In the genomic region with DNA sequence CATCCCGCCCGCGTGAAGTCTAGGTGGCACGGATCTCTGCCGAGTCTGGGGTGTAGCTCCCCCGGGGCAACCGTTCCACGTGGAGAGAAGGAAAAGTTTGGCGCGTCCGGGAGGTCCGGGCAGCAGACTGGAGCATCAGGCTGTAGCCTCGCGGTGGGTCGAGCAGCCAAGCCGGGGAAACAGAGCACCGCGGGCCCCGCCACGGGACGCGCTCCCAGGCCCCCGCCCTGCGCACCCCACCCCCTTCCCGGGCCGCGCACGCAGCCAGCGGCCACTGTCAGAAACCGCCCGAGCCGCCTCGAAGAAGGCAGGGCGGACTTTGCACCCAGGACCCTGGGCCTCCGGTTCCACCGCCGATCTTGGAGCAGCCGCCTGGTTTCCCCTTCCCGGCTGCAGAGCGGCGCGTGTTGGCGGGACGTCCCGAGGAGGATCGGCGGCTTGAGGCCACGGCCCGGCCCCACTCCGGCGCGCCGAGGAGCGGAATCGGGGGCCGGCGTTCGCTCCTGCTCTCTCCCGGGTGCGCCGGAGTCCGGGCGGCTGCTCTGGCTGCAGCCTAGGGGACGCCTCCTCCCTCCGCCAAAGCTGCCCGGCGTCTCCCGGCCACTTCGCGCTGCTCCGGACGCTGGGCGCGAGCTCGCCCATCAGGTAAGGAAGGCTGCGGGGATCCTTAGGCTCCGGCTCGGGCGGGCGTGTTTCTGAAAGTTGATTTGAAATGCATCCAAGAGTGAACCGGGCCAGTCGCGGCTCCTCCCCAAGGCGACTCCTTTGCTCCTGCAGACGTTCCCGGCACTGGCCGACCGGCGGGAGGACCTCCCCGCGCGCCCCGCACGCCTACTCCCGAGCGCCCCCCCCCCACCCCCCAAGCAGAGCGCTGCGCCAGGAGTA, we compare ENCODE assay signal across 10 mouse cellular contexts. TPM values are rescaled to one million over a fixed set of nuclear protein-coding genes. Genes with fewer than 3 reads are reported as not detected.
DNase-seq lines count a peak whose midpoint lies in the region; ATAC-seq and TF ChIP-seq lines count a peak whose summit lies in the region.
"Had no signal": no experiment of that assay in that cellular context is flagged by ENCODE, and none has a peak within 500 bp of the region (broad histone marks: within the 10 kb centered on the region; RNA-seq: fewer than 3 reads in every experiment).

No protein-coding gene starts in this region.

- no peak overlapping the region for H3K9ac ChIP-seq in heart, adult 2 months (ENCODE audit: low read depth, low read length)
- peak overlapping the region; percentile 34 for H3K9ac ChIP-seq in heart, embryonic 15.5 days
- H3K9ac ChIP-seq in midbrain, embryonic 11.5 days (ENCODE audit: low read length), result peak overlapping the region; percentile 64

- no peaks in the 10 kb centered on the region for H3K9me3 ChIP-seq in heart, embryonic 15.5 days (replicated peaks)
- peaks cover 4% of the 10 kb centered on the region; the same call in 1 of the 2 replicates for H3K9me3 ChIP-seq in midbrain, embryonic 11.5 days (ENCODE audit: control insufficient read depth, low read length)

- H3K27me3 ChIP-seq in heart, adult 2 months (ENCODE audit: control insufficient read depth, insufficient read depth, low read length), result peaks cover 37% of the 10 kb centered on the region
- H3K27me3 ChIP-seq in heart, embryonic 15.5 days, result peaks cover 80% of the 10 kb centered on the region
- H3K27me3 ChIP-seq in midbrain, embryonic 11.5 days (ENCODE audit: control insufficient read depth, insufficient read depth, low read length), result peaks cover 73% of the 10 kb centered on the region
- H3K27me3 ChIP-seq: CH12.LX had no signal

- H3K4me2 ChIP-seq in heart, embryonic 15.5 days, result peak overlapping the region; percentile 96
- H3K4me2 ChIP-seq in midbrain, embryonic 11.5 days, result peak overlapping the region; percentile 75

- intact Hi-C loops in heart, adult 2 months (cut with DNase I), result no loop called here
- intact Hi-C loops in heart, postnatal 25 days (cut with DNase I), result no loop called here

- H3K79me2 ChIP-seq in heart, adult 2 months (replicated peaks; ENCODE audit: control insufficient read depth, insufficient read depth, low read length), result no peaks in the 10 kb centered on the region

- no peak overlapping the region for H3K27ac ChIP-seq in heart, adult 2 months
- no peak overlapping the region for H3K27ac ChIP-seq in heart, embryonic 15.5 days
- peak overlapping the region; percentile 30; the same call in 1 of the 2 replicates for H3K27ac ChIP-seq in midbrain, embryonic 11.5 days (ENCODE audit: low read depth, low read length)

- no peak for TF ChIP-seq POLR2A in heart, adult 2 months (IDR thresholded peaks at IDR 0.05; ENCODE audit: insufficient read depth, low read depth, low read length)

- TF ChIP-seq EP300 in heart, adult 2 months (IDR thresholded peaks at IDR 0.05; ENCODE audit: insufficient read depth, low read depth, low read length), result no peak

- DNase-seq in heart, adult 2 months, result peak; percentile 15 to 45
- no peak for DNase-seq in heart, postnatal 25 days (ENCODE audit: low spot score)
- peak; percentile 68 for DNase-seq in embryo, embryonic 11 days
- peak; percentile 35 for DNase-seq in kidney, postnatal 14 days
- DNase-seq in midbrain, embryonic 11.5 days (ENCODE audit: low spot score, missing footprints), result peak; percentile 95
- DNase-seq in natural killer cell, adult 2 months (ENCODE audit: low spot score in 2 of 2), result no peak
- no peak for DNase-seq in right cerebral cortex, postnatal 10 days (ENCODE audit: low spot score in 2 of 2)

- peak overlapping the region; percentile 30 for H3K4me3 ChIP-seq in heart, adult 2 months
- peak overlapping the region; percentile 55 for H3K4me3 ChIP-seq in heart, embryonic 15.5 days
- peak overlapping the region; percentile 49 for H3K4me3 ChIP-seq in midbrain, embryonic 11.5 days (ENCODE audit: low read depth, low read length)

- ATAC-seq in heart, embryonic 15.5 days (replicated peaks; ENCODE audit: insufficient number of reproducible peaks, insufficient read depth, low FRiP score, low read depth), result peak; percentile 53; the same call in 1 of the 2 replicates
- ATAC-seq in midbrain, embryonic 11.5 days (ENCODE audit: low FRiP score), result peak; percentile 60

- under 1% methylated on average over 96 of the region's 98 CpGs for WGBS in heart, adult 2 months
- under 1% methylated on average over 98 of the region's 98 CpGs for WGBS in heart, embryonic 15.5 days
- under 1% methylated on average over 98 of the region's 98 CpGs for WGBS in midbrain, embryonic 11.5 days

- H3K36me3 ChIP-seq in heart, adult 2 months (ENCODE audit: control insufficient read depth, insufficient read depth, low read length), result no peaks in the 10 kb centered on the region
- no peaks in the 10 kb centered on the region for H3K36me3 ChIP-seq in heart, embryonic 15.5 days
- H3K36me3 ChIP-seq in midbrain, embryonic 11.5 days (ENCODE audit: control insufficient read depth, insufficient read depth, low read length), result no peaks in the 10 kb centered on the region

- no peaks in the 10 kb centered on the region for H3K4me1 ChIP-seq in heart, adult 2 months (ENCODE audit: control insufficient read depth, insufficient read depth, low read length)
- peaks cover 26% of the 10 kb centered on the region for H3K4me1 ChIP-seq in heart, embryonic 15.5 days (replicated peaks)
- H3K4me1 ChIP-seq in midbrain, embryonic 11.5 days (ENCODE audit: control insufficient read depth, insufficient read depth, low read length), result peaks cover 11% of the 10 kb centered on the region

- TF ChIP-seq CTCF in heart, adult 2 months (IDR thresholded peaks at IDR 0.05), result no peak

RNA-seq across cellular contexts. Expression of a gene that starts 0.4 kb away (rescaled TPM):
- total RNA-seq in heart, adult 2 months (2021), result not detected
- 0.02 TPM in 1 of 2 replicates, not detected in the other for polyA plus RNA-seq in heart, adult 2 months (2012; rRNA removed)
- total RNA-seq in heart, postnatal 25 days (2021), result not detected
- polyA plus RNA-seq in heart, embryonic 15.5 days (2015; fragmentation: Nextera tagmentation; extraction: Ambion mirVana), result 0.04 and 0.13 TPM in 2 replicates
- 16.5 and 18.7 TPM in 2 replicates for polyA plus RNA-seq in midbrain, embryonic 11.5 days (2014; fragmentation: Nextera tagmentation; extraction: Ambion mirVana)
- total RNA-seq: CH12.LX; heart, postnatal 36 days had no signal

Comparison
In these comparisons a context has a peak if more than half of its experiments do, and no peak if none do; other contexts are left out.
1. DNase-seq: peak in heart, adult 2 months (2 of 2), embryo, embryonic 11 days (single experiment), kidney, postnatal 14 days (single experiment) and midbrain, embryonic 11.5 days (single experiment); none in heart, postnatal 25 days (single experiment), natural killer cell, adult 2 months (0 of 2) and right cerebral cortex, postnatal 10 days (0 of 2).
2. RNA of a gene that starts 0.4 kb away (polyA plus RNA-seq): 16.5 to 18.7 TPM in midbrain, embryonic 11.5 days; 0.04 to 0.13 TPM in heart, embryonic 15.5 days and 0.02 TPM in heart, adult 2 months; every median in the first group is over 10 times any median in the second.
3. Peak in every context shown above with its lines, with median percentiles within 50 percentile points of each other: H3K4me3 ChIP-seq.